Mouse (Mus musculus) thymus, adult 2 months (tissue): Measurements from ENCODE around the gene Psmd9.

Experiments used
- CTCF ChIP-seq: fragments of 200-500 bp; IDR thresholded peaks from 2 replicates; pipeline ENCODE4 v1.5.1; 2012; ENCODE audit warnings: mild to moderate bottlenecking, control low read depth, low read length, moderate library complexity, borderline replicate concordance; ENCODE audit not compliant: control insufficient read depth, poor library complexity, insufficient read depth; ENCODE audit errors: extremely low read depth
- POLR2A ChIP-seq: fragments of 200-500 bp; IDR thresholded peaks from 2 replicates; pipeline ENCODE4 v1.6.1; 2012; ENCODE audit warnings: mild to moderate bottlenecking, low read length, control low read depth, moderate library complexity; ENCODE audit not compliant: control insufficient read depth, poor library complexity, insufficient read depth; ENCODE audit errors: extremely low read depth

DNA sequence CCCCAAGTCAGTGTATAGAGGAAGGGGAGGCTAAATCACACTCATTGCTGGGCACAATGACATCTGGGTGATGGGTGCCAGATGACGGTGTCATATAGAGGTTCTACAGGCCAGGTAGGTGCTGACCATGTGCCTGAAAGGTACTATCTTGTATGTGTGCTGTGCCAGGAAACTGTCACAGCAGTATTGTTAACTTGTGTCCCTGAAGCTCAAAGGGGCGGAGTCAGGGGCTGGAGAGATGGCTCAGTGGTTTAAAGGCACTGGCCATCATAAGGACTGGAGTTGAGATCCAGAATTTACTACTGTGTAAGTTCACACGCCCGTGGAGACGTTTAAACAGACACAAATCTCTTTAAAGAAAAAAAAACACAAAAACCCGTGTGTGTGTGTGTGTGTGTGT lies 60.1 kb downstream of the Psmd9 start:
- TF ChIP-seq CTCF, result no peak
- TF ChIP-seq POLR2A, result no peak
